31 mouse cellular contexts compared by ENCODE assay signal in the genomic region with DNA sequence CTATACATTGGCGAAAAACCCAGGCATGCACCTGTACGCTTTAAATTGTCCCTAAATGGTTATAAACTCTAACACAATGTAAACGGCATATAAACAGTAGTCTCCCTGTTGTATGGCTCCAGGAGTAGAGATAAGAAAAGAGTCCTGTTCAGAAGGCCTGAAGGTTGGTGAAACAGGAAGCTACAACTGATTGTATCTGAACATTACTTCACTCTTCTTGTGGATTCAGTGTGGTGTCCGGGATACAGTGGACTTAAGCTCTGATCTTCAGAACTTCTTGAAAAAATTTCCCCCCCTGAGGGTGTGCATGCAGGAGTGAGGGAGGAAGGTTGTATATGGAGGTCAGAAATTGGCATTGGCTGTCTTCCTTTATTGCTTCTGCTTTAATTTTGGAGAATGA. TPM values are rescaled to one million over a fixed set of nuclear protein-coding genes. Genes with fewer than 3 reads are reported as not detected.
DNase-seq lines count a peak whose midpoint lies in the region; ATAC-seq and TF ChIP-seq lines count a peak whose summit lies in the region.
"Had no signal": no experiment of that assay in that cellular context is flagged by ENCODE, and none has a peak within 500 bp of the region (broad histone marks: within the 10 kb centered on the region; RNA-seq: fewer than 3 reads in every experiment).

No protein-coding gene starts in this region.

- TF ChIP-seq CTCF in MEL (IDR thresholded peaks at IDR 0.05 in 2 of 3, conservative IDR thresholded peaks at IDR 0.05 in 1 of 3; ENCODE audit: control insufficient read depth in 1 of 3, insufficient read depth in 1 of 3, low read depth in 2 of 3, low read length in 3 of 3, poor library complexity in 1 of 3, severe bottlenecking in 1 of 3) = no peak

- 92% methylated on average over 4 of the region's 4 CpGs for WGBS in midbrain, embryonic 13.5 days
- WGBS in midbrain, embryonic 14.5 days = 93% methylated on average over 4 of the region's 4 CpGs

- H3K4me2 ChIP-seq in midbrain, embryonic 13.5 days (replicated peaks) = no peak overlapping the region
- no peak overlapping the region for H3K4me2 ChIP-seq in midbrain, embryonic 14.5 days (ENCODE audit: low read length)
- H3K4me2 ChIP-seq: embryonic facial prominence, embryonic 13.5 days; forebrain, embryonic 13.5 days; heart, embryonic 11.5 days; hindbrain, embryonic 12.5 days; hindbrain, embryonic 15.5 days had no signal

- peak; percentile 44 to 78; a peak in 3 of 4 replicates for TF ChIP-seq EP300 in MEL (IDR thresholded peaks at IDR 0.05; ENCODE audit: low read depth in 1 of 2, low read length in 2 of 2)

- H3K9me3 ChIP-seq in MEL (replicated peaks; ENCODE audit: insufficient read depth, low read length) = no peaks in the 10 kb centered on the region
- H3K9me3 ChIP-seq in midbrain, embryonic 13.5 days = no peaks in the 10 kb centered on the region
- H3K9me3 ChIP-seq in midbrain, embryonic 14.5 days (ENCODE audit: control insufficient read depth, low read length) = no peaks in the 10 kb centered on the region
- H3K9me3 ChIP-seq: embryonic facial prominence, embryonic 10.5 days; embryonic facial prominence, embryonic 13.5 days; forebrain, embryonic 13.5 days; hindbrain, embryonic 12.5 days; hindbrain, embryonic 15.5 days had no signal

- no peak for TF ChIP-seq POLR2A in MEL (IDR thresholded peaks at IDR 0.05; ENCODE audit: control insufficient read depth in 1 of 2, insufficient read depth in 1 of 2, low read depth in 1 of 2, low read length in 2 of 2, poor library complexity in 1 of 2)

- H3K27me3 ChIP-seq in MEL (ENCODE audit: control insufficient read depth in 1 of 2, insufficient read depth in 2 of 2, low read length in 2 of 2) = no peaks in the 10 kb centered on the region
- no peaks in the 10 kb centered on the region for H3K27me3 ChIP-seq in midbrain, embryonic 13.5 days
- no peaks in the 10 kb centered on the region for H3K27me3 ChIP-seq in midbrain, embryonic 14.5 days (ENCODE audit: control insufficient read depth, insufficient read depth, low read length)
- H3K27me3 ChIP-seq: embryonic facial prominence, embryonic 13.5 days; forebrain, embryonic 13.5 days; hindbrain, embryonic 12.5 days; hindbrain, embryonic 15.5 days had no signal

- 0 out of 4 replicates have a peak overlapping the region, but pooled peaks of 1 of the 2 experiments have one; percentile 3 for H3K4me3 ChIP-seq in MEL (ENCODE audit: control insufficient read depth in 1 of 2, insufficient read depth in 1 of 2, low read depth in 2 of 2, low read length in 2 of 2)
- H3K4me3 ChIP-seq in midbrain, embryonic 13.5 days (replicated peaks) = no peak overlapping the region
- no peak overlapping the region for H3K4me3 ChIP-seq in midbrain, embryonic 14.5 days (replicated peaks; ENCODE audit: low read depth, low read length)
- H3K4me3 ChIP-seq: embryonic facial prominence, embryonic 10.5 days; embryonic facial prominence, embryonic 13.5 days; erythroblast, embryonic 14.5 days; forebrain, embryonic 13.5 days; hindbrain, embryonic 12.5 days; hindbrain, embryonic 15.5 days had no signal

- H3K36me3 ChIP-seq in MEL (ENCODE audit: control insufficient read depth in 1 of 2, insufficient read depth in 2 of 2, low read length in 2 of 2) = peaks cover 0 to 13% of the 10 kb centered on the region in 2 experiments; a peak in 2 of 4 replicates
- no peaks in the 10 kb centered on the region for H3K36me3 ChIP-seq in midbrain, embryonic 13.5 days
- H3K36me3 ChIP-seq in midbrain, embryonic 14.5 days (ENCODE audit: control insufficient read depth, insufficient read depth, low read length) = no peaks in the 10 kb centered on the region
- H3K36me3 ChIP-seq: embryonic facial prominence, embryonic 10.5 days; embryonic facial prominence, embryonic 13.5 days; hindbrain, embryonic 12.5 days; hindbrain, embryonic 15.5 days had no signal

- peak; percentile 71 for ATAC-seq in granulocyte monocyte progenitor cell, adult 5-6 weeks (replicated peaks; ENCODE audit: poor library complexity, severe bottlenecking)
- no peak for ATAC-seq in midbrain, embryonic 13.5 days
- no peak for ATAC-seq in midbrain, embryonic 14.5 days (ENCODE audit: low FRiP score, low TSS enrichment)
- ATAC-seq: activated CD4-positive, CD25-positive, alpha-beta regulatory T cell, adult 4 months; CD4-positive, CD25-positive, alpha-beta regulatory T cell, adult 4 months; forebrain, embryonic 13.5 days; forebrain, embryonic 16.5 days had no signal

- H3K4me1 ChIP-seq in MEL (ENCODE audit: control insufficient read depth in 1 of 2, insufficient read depth in 2 of 2, low read length in 2 of 2) = peaks cover 0 to 15% of the 10 kb centered on the region in 2 experiments; a peak in 3 of 4 replicates
- 0 out of 2 replicates have a peak, but pooled peaks cover 4% of the 10 kb centered on the region for H3K4me1 ChIP-seq in midbrain, embryonic 13.5 days (replicated peaks)
- H3K4me1 ChIP-seq in midbrain, embryonic 14.5 days (ENCODE audit: control insufficient read depth, insufficient read depth, low read length) = no peaks in the 10 kb centered on the region
- H3K4me1 ChIP-seq: embryonic facial prominence, embryonic 13.5 days; forebrain, embryonic 13.5 days; hindbrain, embryonic 12.5 days; hindbrain, embryonic 15.5 days had no signal

- H3K9ac ChIP-seq in MEL (ENCODE audit: control insufficient read depth, low read depth, low read length, poor library complexity, severe bottlenecking) = no peak overlapping the region
- H3K9ac ChIP-seq in midbrain, embryonic 13.5 days (replicated peaks) = no peak overlapping the region
- no peak overlapping the region for H3K9ac ChIP-seq in midbrain, embryonic 14.5 days (replicated peaks; ENCODE audit: low read length)
- H3K9ac ChIP-seq: embryonic facial prominence, embryonic 13.5 days; forebrain, embryonic 13.5 days; hindbrain, embryonic 12.5 days; hindbrain, embryonic 15.5 days had no signal

- TF ChIP-seq RAD21 in MEL (IDR thresholded peaks at IDR 0.05; ENCODE audit: low read depth, low read length) = no peak

- DNase-seq in 416B (ENCODE audit: low read depth) = peak; percentile 53
- peak; percentile 68 for DNase-seq in MEL (ENCODE audit: low read depth, low spot score)
- no peak for DNase-seq in embryo, embryonic 9.5 days (ENCODE audit: extremely low spot score)
- no peak for DNase-seq in midbrain, embryonic 14.5 days
- DNase-seq: adrenal gland, adult 8-10 months; adrenal gland, postnatal 25 days; cerebellum, adult 11-12 months; cerebellum, adult 8-10 months; cerebellum, postnatal 10 days; cerebellum, postnatal 36 days; gastrocnemius, postnatal 10 days; gastrocnemius, postnatal 36 days; kidney, adult 2 months had no signal

- H3K79me2 ChIP-seq in MEL (ENCODE audit: control insufficient read depth, insufficient read depth, low read length, poor library complexity) = no peaks in the 10 kb centered on the region

- no peak overlapping the region for H3K27ac ChIP-seq in MEL (ENCODE audit: control insufficient read depth, low read depth, low read length)
- H3K27ac ChIP-seq in midbrain, embryonic 13.5 days = no peak overlapping the region
- H3K27ac ChIP-seq in midbrain, embryonic 14.5 days (replicated peaks; ENCODE audit: low read depth, low read length) = no peak overlapping the region
- H3K27ac ChIP-seq: embryonic facial prominence, embryonic 10.5 days; embryonic facial prominence, embryonic 13.5 days; forebrain, embryonic 13.5 days; hindbrain, embryonic 12.5 days; hindbrain, embryonic 15.5 days had no signal

TF ChIP-seq in MEL, 35 proteins besides CTCF, POLR2A, EP300 and RAD21:
- TF ChIP-seq GABPA (IDR thresholded peaks at IDR 0.05; ENCODE audit: low read depth, low read length) = no peak
- no peak for TF ChIP-seq CHD1 (IDR thresholded peaks at IDR 0.05; ENCODE audit: low read depth, low read length)
- no peak for TF ChIP-seq MEF2A (IDR thresholded peaks at IDR 0.05; ENCODE audit: extremely low read depth, insufficient replicate concordance, low read depth, low read length, poor library complexity, severe bottlenecking)
- TF ChIP-seq SIN3A (IDR thresholded peaks at IDR 0.05; ENCODE audit: low read length) = peak; percentile 25; the same call in 1 of the 2 replicates
- peak; percentile 67 for TF ChIP-seq ETS1 (IDR thresholded peaks at IDR 0.05; ENCODE audit: low read depth, low read length)
- TF ChIP-seq GATA1 (IDR thresholded peaks at IDR 0.05; ENCODE audit: low read depth, low read length) = peak; percentile 88
- TF ChIP-seq USF1 (IDR thresholded peaks at IDR 0.05; ENCODE audit: low read depth, low read length) = no peak
- TF ChIP-seq RCOR1 (IDR thresholded peaks at IDR 0.05; ENCODE audit: low read depth, low read length) = 0 out of 2 replicates have a peak, but pooled peaks have one; percentile 8
- no peak for TF ChIP-seq POLR2AphosphoS2 (IDR thresholded peaks at IDR 0.05; ENCODE audit: low read length)

RNA-seq across cellular contexts. Expression of gene Klhl8, which starts 8.4 kb away (rescaled TPM):
- total RNA-seq in MEL (2012; rRNA removed) = 5.1 and 6.2 TPM in 2 replicates
- polyA plus RNA-seq in MEL (2012; ENCODE audit: insufficient read depth in 1 of 2, insufficient read length in 2 of 2, low read depth in 1 of 2, low replicate concordance in 2 of 2, missing spikeins in 1 of 2) = 1 to 10 TPM in 1 of 2 experiments, not detected in 1; 5.6 TPM
- total RNA-seq in granulocyte monocyte progenitor cell, adult 5-6 weeks (2014; fragmentation: Nextera tagmentation) = 1.9 and 2.5 TPM in 2 replicates
- total RNA-seq in granulocyte monocyte progenitor cell, adult 5-6 weeks (2017) = 3.5 and 4.1 TPM in 2 replicates
- polyA plus RNA-seq in midbrain, embryonic 13.5 days (2015; fragmentation: Nextera tagmentation; extraction: Ambion mirVana) = 28.1 and 30.7 TPM in 2 replicates
- 35.3 and 47.3 TPM in 2 replicates for polyA plus RNA-seq in midbrain, embryonic 14.5 days (2014; fragmentation: Nextera tagmentation; extraction: Ambion mirVana)
- polyA plus RNA-seq: erythroblast, embryonic 14.5 days had no signal

RNA-seq across cellular contexts. Expression of gene Hsd17b13, which starts 57.7 kb away (rescaled TPM):
- not detected in 2 replicates for total RNA-seq in MEL (2012; rRNA removed)
- polyA plus RNA-seq in MEL (2012; ENCODE audit: insufficient read depth in 1 of 2, insufficient read length in 2 of 2, low read depth in 1 of 2, low replicate concordance in 2 of 2, missing spikeins in 1 of 2) = under 1 TPM in 1 of 2 experiments, not detected in 1; 0.08 TPM
- not detected in 2 replicates for total RNA-seq in granulocyte monocyte progenitor cell, adult 5-6 weeks (2014; fragmentation: Nextera tagmentation)
- total RNA-seq in granulocyte monocyte progenitor cell, adult 5-6 weeks (2017) = not detected in 2 replicates
- polyA plus RNA-seq in midbrain, embryonic 13.5 days (2015; fragmentation: Nextera tagmentation; extraction: Ambion mirVana) = not detected in 2 replicates
- not detected in 2 replicates for polyA plus RNA-seq in midbrain, embryonic 14.5 days (2014; fragmentation: Nextera tagmentation; extraction: Ambion mirVana)
- total RNA-seq: adrenal gland, adult 8-10 months; adrenal gland, postnatal 25 days; gastrocnemius, postnatal 36 days; heart, adult 8-10 months; heart, postnatal 25 days; hematopoietic stem cell, adult 5-6 weeks had no signal
- polyA plus RNA-seq: activated CD4-positive, CD25-positive, alpha-beta regulatory T cell, adult 4 months; brain, embryonic 14.5 days; C2C12; CD4-positive, CD25-positive, alpha-beta regulatory T cell, adult 4 months; embryonic facial prominence, embryonic 10.5 days; embryonic facial prominence, embryonic 13.5 days; erythroblast, embryonic 14.5 days; forebrain, embryonic 13.5 days; forebrain, embryonic 16.5 days; heart, embryonic 14.5 days; hindbrain, embryonic 12.5 days; hindbrain, embryonic 15.5 days had no signal

Comparison
In these comparisons a context has a peak if more than half of its experiments do, and no peak if none do; other contexts are left out.
1. DNase-seq: peak in 416B (single experiment) and MEL (single experiment); none in embryo, embryonic 9.5 days (single experiment) and midbrain, embryonic 14.5 days (single experiment).